Comparison of ENCODE assay signal across 7 mouse cellular contexts in genomic region chr9:40456191-40456590, GRCm38 (mm10).
DNase-seq lines count a peak whose midpoint lies in the region; ATAC-seq and TF ChIP-seq lines count a peak whose summit lies in the region.

No protein-coding gene starts in this region.

- H3K27me3 ChIP-seq in ES-Bruce4 (ENCODE audit: control insufficient read depth, insufficient read depth, low read length, poor library complexity, severe bottlenecking) = no peaks in the 10 kb centered on the region
- H3K27me3 ChIP-seq in embryonic facial prominence, embryonic 14.5 days (replicated peaks; ENCODE audit: control insufficient read depth, insufficient read depth, low read length) = no peaks in the 10 kb centered on the region; the same call in 1 of the 2 replicates
- H3K27me3 ChIP-seq in hindbrain, embryonic 12.5 days = peaks cover 30% of the 10 kb centered on the region
- H3K27me3 ChIP-seq in liver, postnatal 0 days (ENCODE audit: insufficient read depth, low read length) = 0 out of 2 replicates have a peak, but pooled peaks cover 6% of the 10 kb centered on the region
- H3K27me3 ChIP-seq in neural tube, embryonic 15.5 days (replicated peaks) = peaks cover 12% of the 10 kb centered on the region; the same call in 1 of the 2 replicates

- H3K9me3 ChIP-seq in ES-Bruce4 (replicated peaks; ENCODE audit: control insufficient read depth, insufficient read depth, low read length, poor library complexity, severe bottlenecking) = no peaks in the 10 kb centered on the region
- no peaks in the 10 kb centered on the region for H3K9me3 ChIP-seq in embryonic facial prominence, embryonic 14.5 days (ENCODE audit: control insufficient read depth, low read length)
- H3K9me3 ChIP-seq in hindbrain, embryonic 12.5 days (replicated peaks) = no peaks in the 10 kb centered on the region
- no peaks in the 10 kb centered on the region for H3K9me3 ChIP-seq in liver, postnatal 0 days (ENCODE audit: low read length)
- H3K9me3 ChIP-seq in neural tube, embryonic 15.5 days (replicated peaks) = no peaks in the 10 kb centered on the region

- no peak for TF ChIP-seq POLR2A in ES-Bruce4 (IDR thresholded peaks at IDR 0.05; ENCODE audit: insufficient read depth, low read length)

- WGBS in embryonic facial prominence, embryonic 14.5 days = 1% methylated on average over 7 of the region's 7 CpGs
- WGBS in hindbrain, embryonic 12.5 days = 0% methylated on average over 7 of the region's 7 CpGs
- 5% methylated on average over 7 of the region's 7 CpGs for WGBS in liver, postnatal 0 days (ENCODE audit: insufficient replicate concordance)
- WGBS in neural tube, embryonic 15.5 days = under 1% methylated on average over 7 of the region's 7 CpGs

- H3K4me2 ChIP-seq in embryonic facial prominence, embryonic 14.5 days (ENCODE audit: low read depth, low read length) = peak overlapping the region; percentile 98
- peak overlapping the region; percentile 98 for H3K4me2 ChIP-seq in hindbrain, embryonic 12.5 days (replicated peaks)
- H3K4me2 ChIP-seq in liver, postnatal 0 days (ENCODE audit: low read depth, low read length) = peak overlapping the region; percentile 87
- H3K4me2 ChIP-seq in neural tube, embryonic 15.5 days = peak overlapping the region; percentile 98

- no peak for TF ChIP-seq EP300 in ES-Bruce4 (IDR thresholded peaks at IDR 0.05; ENCODE audit: insufficient read depth, low read depth, low read length)
- TF ChIP-seq EP300 in liver, postnatal 0 days (IDR thresholded peaks at IDR 0.05; ENCODE audit: low read depth) = no peak

- H3K36me3 ChIP-seq in ES-Bruce4 (ENCODE audit: control insufficient read depth, insufficient read depth, low read length, poor library complexity, severe bottlenecking) = no peaks in the 10 kb centered on the region
- no peaks in the 10 kb centered on the region for H3K36me3 ChIP-seq in embryonic facial prominence, embryonic 14.5 days (ENCODE audit: control insufficient read depth, insufficient read depth, low read length)
- no peaks in the 10 kb centered on the region for H3K36me3 ChIP-seq in hindbrain, embryonic 12.5 days
- no peaks in the 10 kb centered on the region for H3K36me3 ChIP-seq in liver, postnatal 0 days (replicated peaks; ENCODE audit: insufficient read depth, low read length)
- H3K36me3 ChIP-seq in neural tube, embryonic 15.5 days = no peaks in the 10 kb centered on the region

- H3K9ac ChIP-seq in ES-Bruce4 (ENCODE audit: low read depth, poor library complexity, severe bottlenecking) = peak overlapping the region; percentile 56
- H3K9ac ChIP-seq in embryonic facial prominence, embryonic 14.5 days (ENCODE audit: low read depth, low read length) = peak overlapping the region; percentile 72
- H3K9ac ChIP-seq in hindbrain, embryonic 12.5 days = peak overlapping the region; percentile 48
- H3K9ac ChIP-seq in liver, postnatal 0 days (replicated peaks) = peak overlapping the region; percentile 58
- peak overlapping the region; percentile 60 for H3K9ac ChIP-seq in neural tube, embryonic 15.5 days (replicated peaks)

- no peaks in the 10 kb centered on the region for H3K4me1 ChIP-seq in ES-Bruce4 (ENCODE audit: control insufficient read depth, insufficient read depth, low read length)
- H3K4me1 ChIP-seq in embryonic facial prominence, embryonic 14.5 days (ENCODE audit: control insufficient read depth, insufficient read depth, low read length) = peaks cover 12% of the 10 kb centered on the region; the same call in 1 of the 2 replicates
- H3K4me1 ChIP-seq in hindbrain, embryonic 12.5 days = peaks cover 12% of the 10 kb centered on the region; the same call in 1 of the 2 replicates
- peaks cover 16% of the 10 kb centered on the region for H3K4me1 ChIP-seq in liver, postnatal 0 days (ENCODE audit: insufficient read depth)
- peaks cover 21% of the 10 kb centered on the region for H3K4me1 ChIP-seq in neural tube, embryonic 15.5 days

- TF ChIP-seq CTCF in ES-Bruce4 (IDR thresholded peaks at IDR 0.05; ENCODE audit: low read depth, low read length) = no peak
- no peak for TF ChIP-seq CTCF in liver, postnatal 0 days (IDR thresholded peaks at IDR 0.05; ENCODE audit: low read depth)

- ATAC-seq in embryonic facial prominence, embryonic 14.5 days (ENCODE audit: low read depth) = peak; percentile 87
- peak; percentile 77 for ATAC-seq in hindbrain, embryonic 12.5 days (ENCODE audit: low FRiP score)
- peak; percentile 26; the same call in 1 of the 2 replicates for ATAC-seq in liver, postnatal 0 days
- peak; percentile 80 for ATAC-seq in neural tube, embryonic 15.5 days (ENCODE audit: low FRiP score)
- ATAC-seq in erythroid progenitor cell, adult 5-6 weeks (replicated peaks; ENCODE audit: low FRiP score, poor library complexity, severe bottlenecking) = no peak

- no peak overlapping the region for H3K27ac ChIP-seq in ES-Bruce4 (ENCODE audit: insufficient read depth, low read length)
- peak overlapping the region; percentile 73 for H3K27ac ChIP-seq in embryonic facial prominence, embryonic 14.5 days (replicated peaks; ENCODE audit: low read depth, low read length)
- no peak overlapping the region for H3K27ac ChIP-seq in hindbrain, embryonic 12.5 days
- peak overlapping the region; percentile 87 for H3K27ac ChIP-seq in liver, postnatal 0 days (ENCODE audit: low read depth)
- H3K27ac ChIP-seq in neural tube, embryonic 15.5 days (replicated peaks) = peak overlapping the region; percentile 56; the same call in 1 of the 2 replicates

- DNase-seq in WW6 (ENCODE audit: low read depth, low spot score) = peak; percentile 39
- DNase-seq in embryonic facial prominence, embryonic 14.5 days (ENCODE audit: low spot score) = peak; percentile 97
- no peak for DNase-seq in liver, postnatal 0 days

- H3K4me3 ChIP-seq in ES-Bruce4 (ENCODE audit: low read depth, low read length) = peak overlapping the region; percentile 61
- H3K4me3 ChIP-seq in embryonic facial prominence, embryonic 14.5 days (ENCODE audit: low read depth, low read length) = peak overlapping the region; percentile 67
- peak overlapping the region; percentile 53 for H3K4me3 ChIP-seq in hindbrain, embryonic 12.5 days
- H3K4me3 ChIP-seq in liver, postnatal 0 days (ENCODE audit: low read depth, low read length) = peak overlapping the region; percentile 62
- peak overlapping the region; percentile 60 for H3K4me3 ChIP-seq in neural tube, embryonic 15.5 days (replicated peaks)

Comparison
In these comparisons a context has a peak if more than half of its experiments do, and no peak if none do; other contexts are left out.
1. H3K27ac ChIP-seq: peak in embryonic facial prominence, embryonic 14.5 days (single experiment), liver, postnatal 0 days (single experiment) and neural tube, embryonic 15.5 days (single experiment); none in ES-Bruce4 (single experiment) and hindbrain, embryonic 12.5 days (single experiment).
2. Peak in every context shown above with its lines, with median percentiles within 50 percentile points of each other: H3K4me3 ChIP-seq, H3K9ac ChIP-seq and H3K4me2 ChIP-seq.